Mouse (Mus musculus) megakaryocyte, embryonic 14.5 days (primary cell): ENCODE measurements around the gene Grip1.

Source experiments
- FLI1 ChIP-seq: IDR thresholded peaks from 2 replicates; pipeline ENCODE4 v1.6.1; 2012; ENCODE audit warnings: low read length, inconsistent platforms, mixed read lengths
- GATA1 ChIP-seq: IDR thresholded peaks from 3 replicates; pipeline ENCODE4 v1.6.1; 2012; ENCODE audit warnings: mixed read lengths, low read length, inconsistent platforms, borderline replicate concordance

DNA sequence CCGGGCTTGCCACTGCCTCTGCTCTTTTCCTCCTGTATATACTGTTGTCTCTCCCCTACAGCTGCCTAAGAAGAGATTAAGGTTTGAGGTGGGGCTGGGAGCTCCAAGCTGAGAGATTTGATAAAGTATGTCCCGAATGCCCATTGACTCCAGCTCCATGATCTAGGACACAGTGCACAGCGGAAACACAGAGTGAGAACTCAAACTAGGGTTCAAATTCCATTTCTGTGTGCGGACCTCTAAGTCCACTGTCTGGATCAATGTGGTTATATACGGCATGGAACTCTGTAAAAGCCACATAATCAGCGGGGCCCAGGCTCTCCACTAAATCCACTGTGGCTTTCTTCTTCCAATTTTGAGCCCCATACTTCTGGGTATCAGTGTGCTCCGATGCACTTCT is 26.0 kb upstream of the Grip1 start:
- TF ChIP-seq FLI1, result no peak
- no peak for TF ChIP-seq GATA1
